Mouse (Mus musculus) frontal cortex, postnatal 36 days (tissue): Measurements from ENCODE around the gene Cavin3.

ENCODE experiments used
- DNase-seq, 2 experiments: peaks; one replicate each; pipeline ENCODE4 v3.0.0; 2022; ENCODE audit warnings: low spot score in 2 of 2

Gene Cavin3

GRCm38 (mm10) chr7:105481505-105482411, at the start of gene Cavin3:
Gene Cavin3 (minus strand): TSS chr7:105482300.
- peak; percentile 68 to 75 for DNase-seq

GRCm38 (mm10) chr7:105528094-105528493, 46.0 kb upstream of the Cavin3 start:
- no peak for DNase-seq

GRCm38 (mm10) chr7:105527306-105527937, 45.3 kb upstream of the Cavin3 start:
- peak in 1 of 2 experiments; percentile 65 for DNase-seq

GRCm38 (mm10) chr7:105524222-105524621, 42.1 kb upstream of the Cavin3 start:
- no peak for DNase-seq

- no peak for DNase-seq
These were observed 38.1 kb upstream of the Cavin3 start for GRCm38 (mm10) chr7:105520201-105520600.

- DNase-seq = peak in 1 of 2 experiments; percentile 66
These were observed 37.7 kb upstream of the Cavin3 start for GRCm38 (mm10) chr7:105519771-105520170.

GRCm38 (mm10) chr7:105519336-105519735, 37.2 kb upstream of the Cavin3 start:
- DNase-seq = peak; percentile 81 to 94

GRCm38 (mm10) chr7:105516669-105517360, 34.7 kb upstream of the Cavin3 start:
- no peak for DNase-seq

GRCm38 (mm10) chr7:105515178-105515577, 33.1 kb upstream of the Cavin3 start:
- DNase-seq = peak; percentile 59 to 66

GRCm38 (mm10) chr7:105514561-105514960, 32.5 kb upstream of the Cavin3 start:
- DNase-seq = peak in 1 of 2 experiments; percentile 31

GRCm38 (mm10) chr7:105513845-105514291, 31.8 kb upstream of the Cavin3 start:
- peak in 1 of 2 experiments; percentile 12 for DNase-seq

- peak in 1 of 2 experiments; percentile 58 for DNase-seq
These were observed 28.0 kb upstream of the Cavin3 start for GRCm38 (mm10) chr7:105510143-105510542.

- no peak for DNase-seq
These were observed 25.2 kb upstream of the Cavin3 start for GRCm38 (mm10) chr7:105507257-105507656.

- DNase-seq = no peak
These were observed 19.9 kb upstream of the Cavin3 start for GRCm38 (mm10) chr7:105501984-105502383.

- no peak for DNase-seq
These were observed 17.6 kb upstream of the Cavin3 start for GRCm38 (mm10) chr7:105499676-105500075.

GRCm38 (mm10) chr7:105498854-105499492, 16.9 kb upstream of the Cavin3 start:
- DNase-seq = no peak

GRCm38 (mm10) chr7:105497881-105498280, 15.8 kb upstream of the Cavin3 start:
- no peak for DNase-seq

- peak; percentile 79 to 94 for DNase-seq
These were observed 5.2 kb upstream of the Cavin3 start for GRCm38 (mm10) chr7:105487104-105487876.

GRCm38 (mm10) chr7:105485029-105485428, 2.9 kb upstream of the Cavin3 start:
- DNase-seq = no peak

GRCm38 (mm10) chr7:105482426-105482825, 326 bp upstream of the Cavin3 start:
- DNase-seq = no peak
